Mouse (Mus musculus): ENCODE data around the gene Npvf. TPM values are rescaled to one million over a fixed set of nuclear protein-coding genes. Genes with fewer than 3 reads are reported as not detected.
A peak's percentile ranks its signal among the peaks of the same experiment; 100 is the strongest.
"Not testable (repeated sequence)": the region's sequence is repeated elsewhere in the genome, so short reads cannot be mapped to it uniquely, and the experiment has no call there.

Npvf gene
- polyA plus RNA-seq, 1 experiment: not detected

GRCm38 (mm10) chr6:50644701-50645100 is 9.5 kb downstream of the Npvf start:
- Histone ChIP-seq H3K27ac (ENCODE audit: insufficient read depth, low read length) (no peak overlapping the region), H3K4me1 (ENCODE audit: control insufficient read depth, insufficient read depth, low read length) (no peaks in the 10 kb centered on the region), H3K4me3 (ENCODE audit: insufficient read depth, low read length) (no peak overlapping the region)
- no peak for TF ChIP-seq POLR2A (IDR thresholded peaks at IDR 0.05; ENCODE audit: low read depth, low read length)
- TF ChIP-seq CTCF (IDR thresholded peaks at IDR 0.05; ENCODE audit: borderline replicate concordance, insufficient read depth, low read length): no peak

GRCm38 (mm10) chr6:50641898-50642297 is 12.3 kb downstream of the Npvf start:
- Histone ChIP-seq H3K4me1 (ENCODE audit: control insufficient read depth, insufficient read depth, low read length) (no peaks in the 10 kb centered on the region), H3K27ac (ENCODE audit: insufficient read depth, low read length) (no peak overlapping the region), H3K4me3 (ENCODE audit: insufficient read depth, low read length) (no peak overlapping the region)
- no peak for TF ChIP-seq CTCF (IDR thresholded peaks at IDR 0.05; ENCODE audit: borderline replicate concordance, insufficient read depth, low read length)

- Histone ChIP-seq H3K27ac (ENCODE audit: insufficient read depth, low read length) (no peak overlapping the region), H3K4me3 (ENCODE audit: insufficient read depth, low read length) (no peak overlapping the region), H3K4me1 (ENCODE audit: control insufficient read depth, insufficient read depth, low read length) (no peaks in the 10 kb centered on the region)
- TF ChIP-seq CTCF (IDR thresholded peaks at IDR 0.05; ENCODE audit: borderline replicate concordance, insufficient read depth, low read length) (no peak), POLR2A (IDR thresholded peaks at IDR 0.05; ENCODE audit: low read depth, low read length) (no peak)
Observed at GRCm38 (mm10) chr6:50640377-50640776, 13.9 kb downstream of the Npvf start.

GRCm38 (mm10) chr6:50639656-50640055 is 14.6 kb downstream of the Npvf start:
- Histone ChIP-seq H3K4me3 (ENCODE audit: insufficient read depth, low read length) (no peak overlapping the region), H3K4me1 (ENCODE audit: control insufficient read depth, insufficient read depth, low read length) (no peaks in the 10 kb centered on the region), H3K27ac (ENCODE audit: insufficient read depth, low read length) (no peak overlapping the region)
- TF ChIP-seq POLR2A (IDR thresholded peaks at IDR 0.05; ENCODE audit: low read depth, low read length) (no peak), CTCF (IDR thresholded peaks at IDR 0.05; ENCODE audit: borderline replicate concordance, insufficient read depth, low read length) (no peak)

GRCm38 (mm10) chr6:50626170-50626569 is 28.1 kb downstream of the Npvf start:
- H3K4me3 ChIP-seq (ENCODE audit: insufficient read depth, low read length); H3K27ac ChIP-seq (ENCODE audit: insufficient read depth, low read length); H3K4me1 ChIP-seq (ENCODE audit: control insufficient read depth, insufficient read depth, low read length): not testable (repeated sequence)

- H3K4me3 ChIP-seq (ENCODE audit: insufficient read depth, low read length): not testable (repeated sequence)
Observed at GRCm38 (mm10) chr6:50618273-50618672, 36.0 kb downstream of the Npvf start.

GRCm38 (mm10) chr6:50601620-50602019 is 52.6 kb downstream of the Npvf start:
- H3K27ac ChIP-seq (ENCODE audit: insufficient read depth, low read length): no peak overlapping the region
- peak; percentile 82 for TF ChIP-seq CTCF (IDR thresholded peaks at IDR 0.05; ENCODE audit: borderline replicate concordance, insufficient read depth, low read length)
- no peak for TF ChIP-seq POLR2A (IDR thresholded peaks at IDR 0.05; ENCODE audit: low read depth, low read length)
- no peaks in the 10 kb centered on the region for H3K4me1 ChIP-seq (ENCODE audit: control insufficient read depth, insufficient read depth, low read length)
- no peak overlapping the region for H3K4me3 ChIP-seq (ENCODE audit: insufficient read depth, low read length)

More at GRCm38 (mm10) chr6:50618273-50618672, 36.0 kb downstream of the Npvf start:
- H3K4me1 ChIP-seq (ENCODE audit: control insufficient read depth, insufficient read depth, low read length); H3K27ac ChIP-seq (ENCODE audit: insufficient read depth, low read length): not testable (repeated sequence)

Other genes starting within 250 kb of the Npvf start
- gene Osbpl3, start 198.2 kb downstream of the Npvf start, polyA plus RNA-seq (2011; ENCODE audit: insufficient read length, low read depth, missing spikeins): 18.0 and 20.9 TPM in 2 replicates
- 11.0 and 16.8 TPM in 2 replicates for gene Cycs, start 87.9 kb downstream of the Npvf start, polyA plus RNA-seq (2011; ENCODE audit: insufficient read length, low read depth, missing spikeins)
- gene 4921507P07Rik, start 57.8 kb downstream of the Npvf start, polyA plus RNA-seq (2011; ENCODE audit: insufficient read length, low read depth, missing spikeins): not detected in 2 replicates